Mouse (Mus musculus) liver, postnatal 0 days (tissue): Measurements from ENCODE around the gene Gm8994. TPM values are rescaled to one million over a fixed set of nuclear protein-coding genes. Genes with fewer than 3 reads are reported as not detected.
"Not testable (repeated sequence)": the region's sequence is repeated elsewhere in the genome, so short reads cannot be mapped to it uniquely, and the experiment has no call there.

Source experiments
- ATAC-seq: fragments of 200-750 bp; cut with Nextera tagmentation; 2 replicates; pipeline ENCODE4 v1.8.0; 2017; ENCODE audit warnings: mild to moderate bottlenecking, moderate library complexity
- DNase-seq: peaks from one replicate; pipeline ENCODE4 v3.0.0-alpha.2; 2016
- H3K27ac ChIP-seq: fragments of 300-500 bp; sonication (generic); 2 replicates; pipeline ENCODE4 v1.5.1; 2014; ENCODE audit warnings: antibody characterized with exemption, moderate library complexity, mild to moderate bottlenecking, low read depth
- H3K27me3 ChIP-seq: fragments of 300-500 bp; sonication (generic); 2 replicates; pipeline ENCODE4 v1.6.1; 2014; ENCODE audit warnings: low read length, control low read depth, mixed read lengths; ENCODE audit not compliant: insufficient read depth
- H3K36me3 ChIP-seq: fragments of 300-500 bp; sonication (generic); replicated peaks from 2 replicates; pipeline ENCODE4 v1.6.1; 2014; ENCODE audit warnings: mild to moderate bottlenecking, control low read depth, low read length, moderate library complexity, mixed read lengths; ENCODE audit not compliant: insufficient read depth
- H3K4me1 ChIP-seq: fragments of 300-500 bp; sonication (generic); 2 replicates; pipeline ENCODE4 v1.6.1; 2014; ENCODE audit warnings: antibody characterized with exemption, mild to moderate bottlenecking, control low read depth; ENCODE audit not compliant: insufficient read depth
- H3K4me2 ChIP-seq: fragments of 300-500 bp; sonication (generic); 2 replicates; pipeline ENCODE4 v1.6.1; 2014; ENCODE audit warnings: low read depth, mild to moderate bottlenecking, low read length, moderate library complexity, mixed read lengths
- H3K4me3 ChIP-seq: fragments of 300-500 bp; sonication (generic); 2 replicates; pipeline ENCODE4 v1.5.1; 2014; ENCODE audit warnings: low read depth, low read length
- H3K9ac ChIP-seq: fragments of 300-500 bp; sonication (generic); replicated peaks from 2 replicates; pipeline ENCODE4 v1.6.1; 2014; ENCODE audit warnings: mild to moderate bottlenecking, moderate library complexity
- H3K9me3 ChIP-seq: fragments of 300-500 bp; sonication (generic); 2 replicates; pipeline ENCODE4 v1.6.1; 2016; ENCODE audit warnings: mild to moderate bottlenecking, control low read depth, low read length, mixed read lengths
- CTCF ChIP-seq: sonication (generic); IDR thresholded peaks from 2 replicates; pipeline ENCODE4 v1.5.1; 2016; ENCODE audit warnings: antibody characterized with exemption, low read depth
- EP300 ChIP-seq: IDR thresholded peaks from 2 replicates; pipeline ENCODE4 v1.6.1; 2016; ENCODE audit warnings: antibody characterized with exemption, low read depth, mild to moderate bottlenecking
- WGBS: fragments of 180-500 bp; shearing (Covaris S2); extraction: QIAGEN DNeasy Blood & Tissue Kit; methylation state at CpG from one replicate; pipeline ENCODE4 v1.1.7; 2014; ENCODE audit not compliant: insufficient replicate concordance; 5-methylcytosine and 5-hydroxymethylcytosine counted together
- polyA plus RNA-seq: library from polyadenylated mRNA; unstranded; fragments of >200 nt; fragmentation: Nextera tagmentation; extraction: Ambion mirVana; gene quantifications from 2 replicates; pipeline ENCODE4 v1.2.1, GENCODE M21; 2015

Gene Gm8994
- polyA plus RNA-seq, result not detected in 2 replicates

GRCm38 (mm10) chr6:136327239-136327638, at the start of gene Gm8994:
TSS of gene Gm8994 (plus strand) at chr6:136327539.
- H3K36me3 ChIP-seq, H3K4me2 ChIP-seq, H3K27me3 ChIP-seq, H3K4me1 ChIP-seq, H3K4me3 ChIP-seq, H3K9ac ChIP-seq, DNase-seq, H3K9me3 ChIP-seq, H3K27ac ChIP-seq, ATAC-seq: not testable (repeated sequence)
- 79% methylated on average over 4 of the region's 4 CpGs for WGBS

GRCm38 (mm10) chr6:136277685-136278084, 49.7 kb upstream of the Gm8994 start:
- H3K4me2 ChIP-seq, result no peak overlapping the region
- DNase-seq, result no peak
- WGBS, result 62% methylated on average over 4 of the region's 4 CpGs
- no peaks in the 10 kb centered on the region for H3K9me3 ChIP-seq
- TF ChIP-seq EP300 (no peak), CTCF (no peak)
- H3K9ac ChIP-seq, result no peak overlapping the region
- no peak overlapping the region for H3K4me3 ChIP-seq
- H3K27me3 ChIP-seq, result no peaks in the 10 kb centered on the region
- no peak overlapping the region for H3K27ac ChIP-seq
- no peaks in the 10 kb centered on the region for H3K4me1 ChIP-seq
- no peak for ATAC-seq
- H3K36me3 ChIP-seq, result no peaks in the 10 kb centered on the region

- WGBS, result 81% methylated on average over 8 of the region's 8 CpGs
- H3K4me2 ChIP-seq, result no peak overlapping the region
- no peak overlapping the region for H3K27ac ChIP-seq
- no peak overlapping the region for H3K4me3 ChIP-seq
- H3K4me1 ChIP-seq, result no peaks in the 10 kb centered on the region
- TF ChIP-seq CTCF (no peak), EP300 (no peak)
- no peak for DNase-seq
- no peaks in the 10 kb centered on the region for H3K36me3 ChIP-seq
- no peaks in the 10 kb centered on the region for H3K27me3 ChIP-seq
- ATAC-seq, result no peak
- H3K9me3 ChIP-seq, result no peaks in the 10 kb centered on the region
- H3K9ac ChIP-seq, result no peak overlapping the region
These were observed 42.8 kb upstream of the Gm8994 start for GRCm38 (mm10) chr6:136284565-136284964.

GRCm38 (mm10) chr6:136286180-136286579, 41.2 kb upstream of the Gm8994 start:
- Histone ChIP-seq H3K4me1 (no peaks in the 10 kb centered on the region), H3K9me3 (no peaks in the 10 kb centered on the region), H3K4me3 (no peak overlapping the region), H3K27me3 (no peaks in the 10 kb centered on the region), H3K27ac (no peak overlapping the region), H3K4me2 (no peak overlapping the region), H3K36me3 (no peaks in the 10 kb centered on the region), H3K9ac (no peak overlapping the region)
- TF ChIP-seq EP300 (no peak), CTCF (no peak)
- WGBS, result 80% methylated on average over 11 of the region's 11 CpGs
- no peak for ATAC-seq
- no peak for DNase-seq

GRCm38 (mm10) chr6:136286589-136286988, 40.8 kb upstream of the Gm8994 start:
- Histone ChIP-seq H3K9ac (no peak overlapping the region), H3K4me1 (no peaks in the 10 kb centered on the region), H3K4me2 (no peak overlapping the region), H3K36me3 (no peaks in the 10 kb centered on the region), H3K27me3 (no peaks in the 10 kb centered on the region), H3K4me3 (no peak overlapping the region), H3K9me3 (no peaks in the 10 kb centered on the region), H3K27ac (no peak overlapping the region)
- ATAC-seq (no peak), DNase-seq (no peak)
- WGBS, result 72% methylated on average over 4 of the region's 4 CpGs
- no peak for TF ChIP-seq EP300
- TF ChIP-seq CTCF, result no peak

GRCm38 (mm10) chr6:136291424-136291823, 35.9 kb upstream of the Gm8994 start:
- no peaks in the 10 kb centered on the region for H3K27me3 ChIP-seq
- H3K9ac ChIP-seq, result no peak overlapping the region
- no peak overlapping the region for H3K4me3 ChIP-seq
- no peaks in the 10 kb centered on the region for H3K4me1 ChIP-seq
- H3K4me2 ChIP-seq, result no peak overlapping the region
- WGBS, result 81% methylated on average over 3 of the region's 3 CpGs
- no peak overlapping the region for H3K27ac ChIP-seq
- TF ChIP-seq CTCF, result no peak
- TF ChIP-seq EP300, result no peak
- H3K9me3 ChIP-seq, result peaks cover 2% of the 10 kb centered on the region; the same call in 1 of the 2 replicates
- no peak for DNase-seq
- no peak for ATAC-seq
- H3K36me3 ChIP-seq, result no peaks in the 10 kb centered on the region
